Mouse (Mus musculus): ENCODE data around the gene Amn. TPM values are rescaled to one million over a fixed set of nuclear protein-coding genes. Genes with fewer than 3 reads are reported as not detected.

The Amn gene
- total and polyA plus RNA-seq, 3 experiments, result 0.16 TPM; not detected in 2

DNA sequence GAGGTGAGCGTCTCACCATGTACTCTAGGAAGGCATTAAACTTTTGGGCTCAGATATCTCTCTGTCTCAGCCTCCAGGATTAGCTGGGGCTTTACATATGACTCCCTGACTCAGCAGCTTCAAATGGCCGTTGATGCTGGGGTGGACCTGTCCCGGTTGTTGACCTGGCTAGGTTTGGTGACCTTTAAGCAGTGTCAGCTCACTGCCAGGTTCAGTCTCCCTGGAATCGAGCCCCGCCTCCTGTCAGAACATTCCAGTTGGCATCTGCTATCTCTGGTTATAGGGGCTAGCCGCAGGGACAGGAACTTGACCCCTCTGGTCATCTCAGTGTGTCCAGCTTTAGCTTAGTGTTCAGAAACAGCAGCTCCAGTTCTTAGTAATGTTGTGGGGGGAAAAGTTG is 5.5 kb downstream of the Amn start:
- no peak for DNase-seq (ENCODE audit: low spot score)
- TF ChIP-seq CTCF (IDR thresholded peaks at IDR 0.05; ENCODE audit: low read depth, low read length) (no peak), GATA2 (IDR thresholded peaks at IDR 0.05; ENCODE audit: borderline replicate concordance, low read depth, low read length) (no peak), POLR2AphosphoS5 (IDR thresholded peaks at IDR 0.05; ENCODE audit: insufficient replicate concordance, low read depth, low read length) (no peak), GATA1 (IDR thresholded peaks at IDR 0.05; ENCODE audit: borderline replicate concordance, low read length) (no peak), TAL1 (conservative IDR thresholded peaks at IDR 0.05; ENCODE audit: low read depth, low read length) (no peak)
- Histone ChIP-seq H3K4me1 (ENCODE audit: insufficient read depth, low read depth, low read length) (peaks cover 5% of the 10 kb centered on the region), H3K9me3 (replicated peaks) (peaks cover 46% of the 10 kb centered on the region), H3K27me3 (ENCODE audit: insufficient read depth, low read length) (peaks cover 15% of the 10 kb centered on the region), H3K36me3 (replicated peaks) (no peaks in the 10 kb centered on the region), H3K4me3 (ENCODE audit: low read depth, low read length) (no peak overlapping the region)
- no peak for ATAC-seq (ENCODE audit: extremely low read depth, insufficient number of reproducible peaks, low FRiP score, poor library complexity, severe bottlenecking)

DNA sequence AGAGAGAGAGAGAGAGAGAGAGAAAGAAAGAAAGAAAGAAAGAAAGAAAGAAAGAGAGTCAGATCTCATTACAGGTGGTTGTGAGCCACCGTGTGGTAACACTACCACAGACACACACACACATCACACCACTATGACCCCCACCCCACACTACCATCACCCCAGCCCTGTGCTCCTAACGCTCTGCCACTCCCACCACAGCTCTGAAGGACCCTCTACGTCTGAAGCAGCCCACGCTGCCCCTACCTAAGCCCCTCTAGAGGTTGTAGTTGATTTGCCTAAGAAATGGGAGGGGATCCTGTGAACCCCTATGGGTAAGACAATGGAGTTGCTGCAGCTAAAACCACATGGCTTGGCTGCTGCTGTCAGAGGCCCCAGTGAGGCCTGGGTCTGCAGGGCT is 12.7 kb downstream of the Amn start:
- H3K4me1 ChIP-seq (ENCODE audit: insufficient read depth, low read depth, low read length), result 0 out of 2 replicates have a peak, but pooled peaks cover 3% of the 10 kb centered on the region
- no peaks in the 10 kb centered on the region for H3K36me3 ChIP-seq (replicated peaks)
- H3K4me3 ChIP-seq (ENCODE audit: low read depth, low read length), result no peak overlapping the region
- H3K27me3 ChIP-seq (ENCODE audit: insufficient read depth, low read length), result peaks cover 23% of the 10 kb centered on the region
- H3K9me3 ChIP-seq (replicated peaks), result peaks cover 8% of the 10 kb centered on the region
- no peak for TF ChIP-seq POLR2AphosphoS5 (IDR thresholded peaks at IDR 0.05; ENCODE audit: insufficient replicate concordance, low read depth, low read length)
- TF ChIP-seq TAL1 (conservative IDR thresholded peaks at IDR 0.05; ENCODE audit: low read depth, low read length), result no peak
- TF ChIP-seq CTCF (IDR thresholded peaks at IDR 0.05; ENCODE audit: low read depth, low read length), result no peak
- no peak for TF ChIP-seq GATA1 (IDR thresholded peaks at IDR 0.05; ENCODE audit: borderline replicate concordance, low read length)
- no peak for TF ChIP-seq GATA2 (IDR thresholded peaks at IDR 0.05; ENCODE audit: borderline replicate concordance, low read depth, low read length)
- ATAC-seq (ENCODE audit: extremely low read depth, insufficient number of reproducible peaks, low FRiP score, poor library complexity, severe bottlenecking), result no peak
- no peak for DNase-seq (ENCODE audit: low spot score)

DNA sequence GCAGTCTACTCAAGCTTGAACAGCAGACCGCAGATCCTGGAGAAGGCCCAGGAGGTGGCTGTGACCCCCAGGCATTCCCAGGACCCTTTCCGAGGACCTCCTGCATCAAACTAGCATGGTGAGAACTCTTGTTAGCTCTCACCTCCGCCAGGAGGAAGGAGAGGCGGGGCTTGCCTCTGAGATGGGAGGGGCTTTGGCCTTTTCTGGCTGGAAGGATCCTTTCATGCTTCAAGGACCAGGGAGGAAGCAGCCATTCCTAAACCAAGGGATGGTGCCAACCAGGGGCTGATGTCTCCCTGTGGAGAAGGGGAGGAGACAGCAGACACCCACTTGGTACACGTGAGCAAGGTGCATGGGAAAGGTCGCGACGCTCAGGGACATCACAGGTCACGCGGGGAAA is 13.6 kb downstream of the Amn start:
- Histone ChIP-seq H3K27me3 (ENCODE audit: insufficient read depth, low read length) (peaks cover 22% of the 10 kb centered on the region), H3K4me3 (ENCODE audit: low read depth, low read length) (no peak overlapping the region)
- no peak for ATAC-seq (ENCODE audit: extremely low read depth, insufficient number of reproducible peaks, low FRiP score, poor library complexity, severe bottlenecking)

DNA sequence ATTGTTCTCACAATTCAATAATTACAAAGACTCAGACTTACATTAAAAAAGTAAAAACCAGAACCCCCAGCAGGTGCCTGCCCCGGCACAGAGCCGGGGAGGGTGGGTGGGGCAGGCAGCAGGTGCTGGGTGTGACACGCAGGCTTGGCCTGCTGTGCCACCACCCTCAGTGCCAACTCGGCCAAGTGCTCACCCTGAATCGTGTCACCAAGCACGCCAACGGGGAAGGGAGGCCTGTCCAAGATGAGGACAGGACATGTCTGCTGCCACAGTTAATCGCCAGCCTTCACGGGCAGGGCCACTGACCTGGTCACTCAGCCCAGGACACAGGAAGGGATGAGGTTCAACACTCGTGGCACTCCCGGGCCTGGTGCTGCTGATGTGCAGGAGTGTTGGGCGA is 22.1 kb downstream of the Amn start:
- H3K4me1 ChIP-seq (ENCODE audit: insufficient read depth, low read depth, low read length), result no peaks in the 10 kb centered on the region; the same call in 1 of the 2 replicates
- no peak overlapping the region for H3K4me3 ChIP-seq (ENCODE audit: low read depth, low read length)
- no peaks in the 10 kb centered on the region for H3K36me3 ChIP-seq (replicated peaks)
- peaks cover 40% of the 10 kb centered on the region for H3K27me3 ChIP-seq (ENCODE audit: insufficient read depth, low read length)
- H3K9me3 ChIP-seq (replicated peaks), result no peaks in the 10 kb centered on the region
- no peak for DNase-seq (ENCODE audit: low spot score)
- no peak for ATAC-seq (ENCODE audit: extremely low read depth, insufficient number of reproducible peaks, low FRiP score, poor library complexity, severe bottlenecking)
- TF ChIP-seq TAL1 (conservative IDR thresholded peaks at IDR 0.05; ENCODE audit: low read depth, low read length), result no peak
- TF ChIP-seq GATA1 (IDR thresholded peaks at IDR 0.05; ENCODE audit: borderline replicate concordance, low read length), result no peak
- TF ChIP-seq CTCF (IDR thresholded peaks at IDR 0.05; ENCODE audit: low read depth, low read length), result no peak
- TF ChIP-seq POLR2AphosphoS5 (IDR thresholded peaks at IDR 0.05; ENCODE audit: insufficient replicate concordance, low read depth, low read length), result no peak
- no peak for TF ChIP-seq GATA2 (IDR thresholded peaks at IDR 0.05; ENCODE audit: borderline replicate concordance, low read depth, low read length)

More for the DNA sequence above, 13.6 kb downstream of the Amn start:
- H3K36me3 ChIP-seq (replicated peaks), result no peaks in the 10 kb centered on the region
- 0 out of 2 replicates have a peak, but pooled peaks have one; percentile 7 for TF ChIP-seq TAL1 (conservative IDR thresholded peaks at IDR 0.05; ENCODE audit: low read depth, low read length)
- TF ChIP-seq GATA2 (IDR thresholded peaks at IDR 0.05; ENCODE audit: borderline replicate concordance, low read depth, low read length), result no peak
- no peaks in the 10 kb centered on the region for H3K9me3 ChIP-seq (replicated peaks)
- H3K4me1 ChIP-seq (ENCODE audit: insufficient read depth, low read depth, low read length), result 0 out of 2 replicates have a peak, but pooled peaks cover 3% of the 10 kb centered on the region
- no peak for DNase-seq (ENCODE audit: low spot score)

DNA sequence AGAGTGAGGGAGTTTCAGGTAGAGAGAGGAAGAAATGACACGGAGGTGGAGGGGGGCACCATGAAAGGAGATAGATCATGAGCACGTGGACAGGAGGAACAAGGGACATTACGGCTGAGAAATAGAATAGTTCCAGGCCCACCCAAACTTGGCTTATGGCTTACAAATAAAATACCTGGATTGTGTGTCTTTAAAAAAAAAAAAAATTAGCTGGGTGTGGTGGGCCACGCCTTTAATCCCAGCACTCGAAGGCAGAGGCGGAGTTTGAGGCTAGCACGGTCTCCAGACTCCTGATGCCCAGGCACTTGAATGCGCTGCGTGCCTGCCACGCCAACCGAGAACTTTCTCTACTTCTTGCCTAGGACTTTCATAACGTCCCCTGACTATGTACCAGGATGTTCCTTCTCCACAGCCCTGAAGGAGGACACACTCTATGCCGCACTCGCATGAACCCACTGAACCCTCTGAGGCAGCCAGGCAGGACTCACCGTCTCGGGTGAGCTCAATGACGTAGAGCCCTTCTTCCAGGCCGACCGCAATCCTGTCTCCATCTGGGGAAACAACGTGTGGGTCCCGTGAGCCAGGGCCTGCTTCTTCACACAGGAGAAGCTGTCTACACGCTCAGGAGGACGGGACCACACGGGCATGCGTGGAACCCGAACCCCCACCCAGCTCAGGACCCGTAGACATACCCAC is 30.6 kb downstream of the Amn start:
- Histone ChIP-seq H3K27me3 (ENCODE audit: insufficient read depth, low read length) (peaks cover 35% of the 10 kb centered on the region; the same call in 1 of the 2 replicates), H3K4me1 (ENCODE audit: insufficient read depth, low read depth, low read length) (peaks cover 6% of the 10 kb centered on the region), H3K4me3 (ENCODE audit: low read depth, low read length) (no peak overlapping the region), H3K9me3 (replicated peaks) (no peaks in the 10 kb centered on the region), H3K36me3 (replicated peaks) (no peaks in the 10 kb centered on the region)
- no peak for ATAC-seq (ENCODE audit: extremely low read depth, insufficient number of reproducible peaks, low FRiP score, poor library complexity, severe bottlenecking)
- no peak for TF ChIP-seq CTCF (IDR thresholded peaks at IDR 0.05; ENCODE audit: low read depth, low read length)
- no peak for DNase-seq (ENCODE audit: low spot score)

DNA sequence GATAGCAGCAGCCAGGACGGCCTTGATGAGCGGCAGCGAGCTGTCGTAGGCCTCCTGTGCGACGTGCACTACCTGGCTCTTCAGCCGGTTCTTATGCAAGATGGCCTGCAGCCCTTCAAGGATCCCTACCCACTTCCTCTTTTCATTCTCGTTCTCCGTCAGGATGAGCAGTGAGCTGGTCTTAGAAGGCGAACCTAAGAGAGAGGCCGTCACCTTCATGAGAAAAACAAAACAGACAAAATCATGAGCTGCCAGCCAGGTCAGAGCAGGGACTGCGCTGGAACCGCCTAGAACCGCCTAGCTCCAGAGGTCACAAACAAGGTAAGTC is 31.1 kb downstream of the Amn start:
- DNase-seq (ENCODE audit: low spot score), result no peak
- no peaks in the 10 kb centered on the region for H3K36me3 ChIP-seq (replicated peaks)
- no peaks in the 10 kb centered on the region for H3K9me3 ChIP-seq (replicated peaks)
- no peak for ATAC-seq (ENCODE audit: extremely low read depth, insufficient number of reproducible peaks, low FRiP score, poor library complexity, severe bottlenecking)
- H3K4me3 ChIP-seq (ENCODE audit: low read depth, low read length), result no peak overlapping the region
- H3K4me1 ChIP-seq (ENCODE audit: insufficient read depth, low read depth, low read length), result peaks cover 6% of the 10 kb centered on the region
- TF ChIP-seq TAL1 (conservative IDR thresholded peaks at IDR 0.05; ENCODE audit: low read depth, low read length) (no peak), CTCF (IDR thresholded peaks at IDR 0.05; ENCODE audit: low read depth, low read length) (no peak), GATA1 (IDR thresholded peaks at IDR 0.05; ENCODE audit: borderline replicate concordance, low read length) (no peak), POLR2AphosphoS5 (IDR thresholded peaks at IDR 0.05; ENCODE audit: insufficient replicate concordance, low read depth, low read length) (no peak), GATA2 (IDR thresholded peaks at IDR 0.05; ENCODE audit: borderline replicate concordance, low read depth, low read length) (no peak)
- H3K27me3 ChIP-seq (ENCODE audit: insufficient read depth, low read length), result peaks cover 37% of the 10 kb centered on the region; the same call in 1 of the 2 replicates
